Mouse (Mus musculus) layer of hippocampus, postnatal 36 days (tissue): ENCODE data around the gene St6galnac5. TPM values are rescaled to one million over a fixed set of nuclear protein-coding genes. Genes with fewer than 3 reads are reported as not detected.
A peak's percentile ranks its signal among the peaks of the same experiment; 100 is the strongest.

Source experiments
- DNase-seq, 2 experiments: peaks; one replicate each; pipeline ENCODE4 v3.0.0; 2022
- total RNA-seq, 2 experiments: library from RNA; stranded (reverse); gene quantifications; 2 replicates each; pipeline ENCODE4 v1.2.3; 2021

Gene St6galnac5
- 100 to 1,000 TPM; 129 to 131 TPM for total RNA-seq

GRCm38 (mm10) chr3:152981988-152982387, at the start of gene St6galnac5:
Gene St6galnac5, minus strand, starts transcription at chr3:152982246.
- peak; percentile 68 to 73 for DNase-seq

GRCm38 (mm10) chr3:153030756-153031155, 48.7 kb upstream of the St6galnac5 start:
- no peak for DNase-seq

DNA sequence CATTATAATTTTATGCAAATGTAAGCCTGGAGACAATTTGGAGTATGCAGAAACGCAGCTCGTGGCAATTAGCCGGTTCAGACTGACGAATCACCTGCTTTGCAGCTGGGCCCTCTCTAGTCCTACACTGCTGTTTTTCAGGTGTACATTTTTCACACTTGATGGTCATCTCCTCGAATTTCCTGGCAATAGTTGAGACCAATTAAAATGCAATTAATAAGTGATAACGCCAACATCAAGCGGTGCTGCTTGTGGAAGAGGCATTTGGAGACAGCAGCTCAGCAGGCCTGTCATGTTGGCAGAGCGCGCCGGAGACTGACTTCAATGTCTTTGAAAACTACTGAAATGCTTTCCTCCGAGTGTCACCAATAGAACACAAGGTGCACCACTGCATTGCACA, 42.0 kb upstream of the St6galnac5 start:
- DNase-seq = peak in 1 of 2 experiments; percentile 11

GRCm38 (mm10) chr3:153018051-153018450, 36.0 kb upstream of the St6galnac5 start:
- no peak for DNase-seq

- DNase-seq = no peak
These were observed 34.3 kb upstream of the St6galnac5 start for GRCm38 (mm10) chr3:153016355-153016754.

GRCm38 (mm10) chr3:153006893-153007292, 24.8 kb upstream of the St6galnac5 start:
- DNase-seq = no peak

GRCm38 (mm10) chr3:152998901-152999300, 16.9 kb upstream of the St6galnac5 start:
- DNase-seq = no peak

GRCm38 (mm10) chr3:152998106-152998505, 16.1 kb upstream of the St6galnac5 start:
- no peak for DNase-seq

DNA sequence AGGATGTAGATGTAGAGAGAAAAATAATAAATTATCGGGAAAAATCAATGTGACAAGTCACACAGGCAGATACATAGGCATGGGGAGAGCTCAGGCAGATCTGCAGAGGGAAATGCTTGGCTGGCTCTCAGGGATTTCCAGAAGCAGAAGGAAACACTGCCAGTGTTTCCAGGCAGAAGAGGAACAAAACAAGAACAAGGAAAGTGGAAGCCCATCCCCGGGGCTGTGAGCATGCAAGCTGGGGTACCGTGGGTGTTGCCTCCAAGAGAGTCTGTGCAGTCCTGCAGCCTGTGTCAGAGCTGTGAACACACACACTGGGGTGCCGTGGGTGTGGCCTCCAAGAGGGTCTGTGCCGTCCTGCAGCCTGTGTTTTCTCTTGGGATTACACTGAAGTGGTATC, 11.6 kb upstream of the St6galnac5 start:
- peak; percentile 38 to 68 for DNase-seq

- DNase-seq = no peak
These were observed 8.7 kb upstream of the St6galnac5 start for GRCm38 (mm10) chr3:152990787-152991186.

DNA sequence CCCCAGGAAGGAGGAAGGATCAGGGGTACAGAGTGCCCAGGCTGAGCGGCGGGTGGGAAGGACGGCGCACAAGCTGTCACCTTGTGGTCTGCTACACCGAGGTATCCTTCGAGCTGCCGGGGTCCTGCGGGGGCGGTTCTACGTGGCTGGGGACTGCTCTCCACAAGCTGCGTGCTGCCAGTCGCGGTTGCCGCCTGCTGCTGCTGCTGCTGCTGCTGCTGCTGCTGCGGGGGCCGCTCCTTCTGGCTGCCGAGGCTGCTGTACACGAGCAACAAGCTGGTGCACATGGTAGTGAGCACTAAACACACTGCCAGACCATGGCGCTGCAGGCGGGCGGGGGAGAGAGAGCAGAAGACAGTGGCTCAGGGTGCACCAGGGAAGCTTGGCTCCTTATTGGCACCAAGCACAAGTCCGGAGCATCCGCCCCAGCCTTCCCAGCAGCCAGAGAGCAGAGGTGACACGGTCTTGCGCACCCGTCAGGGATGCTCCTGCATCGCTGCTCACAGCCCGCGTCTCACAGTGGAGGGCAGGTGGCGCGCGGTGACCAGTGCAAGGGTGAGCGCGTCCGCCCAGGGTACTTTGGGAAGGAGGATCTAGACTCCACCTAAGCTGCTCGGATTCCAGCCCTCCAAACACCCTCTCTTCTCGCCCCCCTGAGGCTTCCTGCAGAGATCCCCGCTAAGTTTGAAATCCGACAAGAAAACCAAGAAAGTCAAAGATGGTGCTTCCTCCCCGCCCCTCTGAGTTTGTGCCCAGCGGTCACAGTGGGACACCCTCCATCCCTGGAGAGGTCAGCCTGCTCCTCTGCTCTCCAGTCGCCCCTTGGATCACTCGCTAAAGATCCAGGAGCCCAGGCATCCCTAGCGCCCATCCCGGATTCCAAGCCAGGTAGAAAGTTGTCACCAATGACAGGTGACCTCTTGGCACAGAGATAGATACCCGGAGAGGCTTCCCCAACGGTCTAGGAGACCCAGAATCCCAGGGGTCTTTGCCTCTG, 770 bp downstream of the St6galnac5 start:
- peak; percentile 55 to 69 for DNase-seq

- DNase-seq = peak in 1 of 2 experiments; percentile 52
These were observed 1.6 kb downstream of the St6galnac5 start for GRCm38 (mm10) chr3:152980431-152980830.

GRCm38 (mm10) chr3:152979481-152980092, 2.5 kb downstream of the St6galnac5 start:
- no peak for DNase-seq

GRCm38 (mm10) chr3:152971373-152971772, 10.7 kb downstream of the St6galnac5 start:
- no peak for DNase-seq

GRCm38 (mm10) chr3:152969774-152970347, 12.2 kb downstream of the St6galnac5 start:
- DNase-seq = no peak

DNA sequence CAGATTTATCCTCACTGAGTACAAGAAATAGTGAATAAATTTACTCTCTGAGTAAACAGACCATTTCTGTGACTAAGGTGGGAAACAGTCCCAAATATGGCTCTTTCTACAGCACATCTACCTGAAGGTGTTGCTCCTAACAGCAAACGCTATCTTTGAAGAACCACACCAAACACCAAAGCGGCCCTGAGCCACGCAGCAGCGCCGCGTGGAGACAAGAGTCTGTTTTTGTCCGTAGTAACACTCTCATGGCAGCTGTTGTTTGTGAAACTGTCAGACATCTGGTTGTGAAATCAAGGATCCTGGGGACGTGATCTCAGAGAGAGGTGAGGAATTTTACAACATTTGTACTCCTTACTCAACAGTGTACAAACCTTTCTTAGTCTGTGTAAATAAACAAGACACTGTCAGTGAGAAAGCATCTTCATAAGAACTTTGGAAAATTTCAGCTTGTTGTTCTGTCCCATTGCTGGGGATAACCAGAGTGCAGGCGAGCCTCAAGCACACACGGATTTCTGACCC, 20.1 kb downstream of the St6galnac5 start:
- no peak for DNase-seq

DNA sequence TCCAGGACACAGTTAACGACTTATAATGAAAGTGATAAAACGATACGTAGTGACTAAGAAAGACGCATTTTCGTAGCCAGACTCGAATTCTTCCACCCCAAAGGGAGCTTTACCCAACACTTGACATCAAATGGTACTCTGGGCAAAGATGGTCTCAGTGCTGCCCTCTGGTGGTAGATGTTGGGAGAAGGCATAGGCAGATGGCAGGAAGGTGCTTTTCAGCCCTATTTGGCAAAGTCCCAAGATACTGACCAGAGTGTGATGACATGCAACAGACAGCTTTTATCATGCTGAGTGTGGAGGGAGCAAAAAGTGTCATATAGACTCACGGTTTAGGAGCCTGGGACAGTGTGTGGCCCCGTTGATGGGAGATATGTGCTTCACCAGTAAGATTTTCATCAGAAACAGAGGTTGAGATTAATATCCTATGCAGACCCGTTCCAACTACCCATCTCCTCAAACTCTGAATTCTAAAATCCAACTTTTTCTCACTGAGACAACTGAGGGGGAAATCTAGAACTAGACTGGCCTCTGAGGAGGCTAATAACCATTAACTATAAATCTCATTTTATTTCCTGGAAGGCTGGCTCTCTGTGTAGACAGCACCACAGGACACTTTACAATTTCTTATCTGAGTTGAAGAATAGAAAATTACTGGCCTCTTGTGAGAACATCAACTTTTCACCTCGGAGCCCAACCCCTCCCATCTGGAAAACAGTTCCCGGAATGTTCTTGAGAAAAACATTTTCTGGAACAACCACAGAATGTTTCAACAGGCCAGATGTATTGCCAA, 23.5 kb downstream of the St6galnac5 start:
- peak in 1 of 2 experiments; percentile 57 for DNase-seq

GRCm38 (mm10) chr3:152956771-152957170, 25.3 kb downstream of the St6galnac5 start:
- DNase-seq = no peak

- no peak for DNase-seq
These were observed 26.0 kb downstream of the St6galnac5 start for GRCm38 (mm10) chr3:152956038-152956437.

- DNase-seq = no peak
These were observed 30.2 kb downstream of the St6galnac5 start for GRCm38 (mm10) chr3:152951634-152952545.

DNA sequence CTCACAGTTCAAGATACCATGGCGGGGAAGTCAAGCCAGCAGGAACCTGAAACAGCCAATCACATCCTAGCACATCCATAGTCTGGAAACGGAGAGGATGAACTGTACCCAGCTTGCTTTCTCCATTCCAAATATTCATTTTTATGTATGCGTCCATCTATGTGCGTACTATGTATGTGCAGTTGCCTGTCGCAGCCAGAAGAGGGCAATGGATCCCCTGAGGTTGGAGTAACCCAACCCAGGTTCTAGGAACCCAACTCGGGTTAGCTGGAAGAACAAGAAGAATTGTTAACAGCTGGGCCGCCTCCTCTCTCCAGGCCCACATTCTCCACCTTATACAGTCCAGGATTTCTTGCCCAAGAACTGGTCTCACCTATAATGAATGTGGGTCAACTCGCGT, 31.1 kb downstream of the St6galnac5 start:
- DNase-seq = no peak
